ENCODE assay signal across 11 mouse cellular contexts in genomic region chr1:38848451-38849289, GRCm38 (mm10). TPM values are rescaled to one million over a fixed set of nuclear protein-coding genes. Genes with fewer than 3 reads are reported as not detected.
A peak's percentile ranks its signal among the peaks of the same experiment; 100 is the strongest.
DNase-seq lines count a peak whose midpoint lies in the region; ATAC-seq and TF ChIP-seq lines count a peak whose summit lies in the region.
"Had no signal": no experiment of that assay in that cellular context is flagged by ENCODE, and none has a peak within 500 bp of the region (broad histone marks: within the 10 kb centered on the region; RNA-seq: fewer than 3 reads in every experiment).

No protein-coding gene starts in this region.

- H3K36me3 ChIP-seq in neural tube, embryonic 11.5 days (ENCODE audit: control insufficient read depth, insufficient read depth, low read length) = no peaks in the 10 kb centered on the region
- H3K36me3 ChIP-seq in forebrain, postnatal 0 days (ENCODE audit: insufficient read depth) = no peaks in the 10 kb centered on the region
- H3K36me3 ChIP-seq in midbrain, embryonic 12.5 days = no peaks in the 10 kb centered on the region
- H3K36me3 ChIP-seq in kidney, embryonic 15.5 days = no peaks in the 10 kb centered on the region
- H3K36me3 ChIP-seq: heart, embryonic 12.5 days; limb, embryonic 15.5 days had no signal

- 0 out of 2 replicates have a peak, but pooled peaks cover 2% of the 10 kb centered on the region for H3K4me1 ChIP-seq in neural tube, embryonic 11.5 days (ENCODE audit: control insufficient read depth, insufficient read depth, low read length)
- peaks cover 13% of the 10 kb centered on the region; the same call in 1 of the 2 replicates for H3K4me1 ChIP-seq in forebrain, postnatal 0 days (ENCODE audit: insufficient read depth)
- H3K4me1 ChIP-seq in midbrain, embryonic 12.5 days = peaks cover 24% of the 10 kb centered on the region
- H3K4me1 ChIP-seq in kidney, embryonic 15.5 days = peaks cover 3% of the 10 kb centered on the region; the same call in 1 of the 2 replicates
- H3K4me1 ChIP-seq: heart, embryonic 12.5 days; limb, embryonic 15.5 days; megakaryocyte, embryonic 14.5 days had no signal

- WGBS in neural tube, embryonic 11.5 days = 50% methylated on average over 2 of the region's 2 CpGs
- 48% methylated on average over 2 of the region's 2 CpGs for WGBS in forebrain, postnatal 0 days
- WGBS in midbrain, embryonic 12.5 days = 34% methylated on average over 2 of the region's 2 CpGs
- WGBS in kidney, embryonic 15.5 days = 69% methylated on average over 2 of the region's 2 CpGs

- intact Hi-C loops in heart, postnatal 14 days (cut with DNase I) = no loop called here

- no peak overlapping the region for H3K27ac ChIP-seq in neural tube, embryonic 11.5 days (ENCODE audit: low read depth, low read length)
- peak overlapping the region; percentile 88 for H3K27ac ChIP-seq in forebrain, postnatal 0 days (ENCODE audit: low read depth, low read length)
- H3K27ac ChIP-seq in midbrain, embryonic 12.5 days (replicated peaks) = no peak overlapping the region
- no peak overlapping the region for H3K27ac ChIP-seq in kidney, embryonic 15.5 days
- H3K27ac ChIP-seq: limb, embryonic 15.5 days had no signal

- no peak overlapping the region for H3K4me3 ChIP-seq in neural tube, embryonic 11.5 days (ENCODE audit: low read depth, low read length)
- peak overlapping the region; percentile 32 for H3K4me3 ChIP-seq in forebrain, postnatal 0 days (ENCODE audit: low read depth, low read length)
- H3K4me3 ChIP-seq in midbrain, embryonic 12.5 days = no peak overlapping the region
- no peak overlapping the region for H3K4me3 ChIP-seq in kidney, embryonic 15.5 days (replicated peaks)
- H3K4me3 ChIP-seq: heart, embryonic 12.5 days; limb, embryonic 15.5 days; megakaryocyte, embryonic 14.5 days had no signal

- H3K9ac ChIP-seq in neural tube, embryonic 11.5 days (ENCODE audit: low read length) = no peak overlapping the region
- peak overlapping the region; percentile 54; the same call in 1 of the 2 replicates for H3K9ac ChIP-seq in forebrain, postnatal 0 days
- H3K9ac ChIP-seq in midbrain, embryonic 12.5 days (replicated peaks) = no peak overlapping the region
- no peak overlapping the region for H3K9ac ChIP-seq in kidney, embryonic 15.5 days
- H3K9ac ChIP-seq: heart, embryonic 12.5 days; limb, embryonic 15.5 days had no signal

- no peak for DNase-seq in neural tube, embryonic 11.5 days (ENCODE audit: low spot score)
- DNase-seq in neural tube, embryonic 10.5 days (ENCODE audit: extremely low spot score, low spot score) = no peak
- DNase-seq in forebrain, postnatal 0 days = peak; percentile 57
- peak; percentile 60 for DNase-seq in retina, postnatal 1 day
- no peak for DNase-seq in heart, postnatal 14 days
- DNase-seq in liver = no peak

- 0 out of 2 replicates have a peak, but pooled peaks have one; percentile 32 for ATAC-seq in neural tube, embryonic 11.5 days (ENCODE audit: insufficient read depth, low FRiP score, low TSS enrichment)
- peak; percentile 63 for ATAC-seq in forebrain, postnatal 0 days
- 0 out of 2 replicates have a peak, but pooled peaks have one; percentile 48 for ATAC-seq in midbrain, embryonic 12.5 days (ENCODE audit: low FRiP score, low read depth)
- ATAC-seq in kidney, embryonic 15.5 days (replicated peaks; ENCODE audit: low FRiP score) = no peak

- no peaks in the 10 kb centered on the region for H3K9me3 ChIP-seq in neural tube, embryonic 11.5 days (ENCODE audit: control insufficient read depth, low read length)
- no peaks in the 10 kb centered on the region for H3K9me3 ChIP-seq in forebrain, postnatal 0 days (ENCODE audit: low read length)
- H3K9me3 ChIP-seq in midbrain, embryonic 12.5 days = no peaks in the 10 kb centered on the region
- H3K9me3 ChIP-seq in kidney, embryonic 15.5 days (replicated peaks) = no peaks in the 10 kb centered on the region
- H3K9me3 ChIP-seq: heart, embryonic 12.5 days; limb, embryonic 15.5 days; megakaryocyte, embryonic 14.5 days had no signal

- TF ChIP-seq CTCF in forebrain, postnatal 0 days (IDR thresholded peaks at IDR 0.05; ENCODE audit: low read depth) = no peak

- H3K27me3 ChIP-seq in neural tube, embryonic 11.5 days (ENCODE audit: control insufficient read depth, insufficient read depth, low read length) = 0 out of 2 replicates have a peak, but pooled peaks cover 2% of the 10 kb centered on the region
- no peaks in the 10 kb centered on the region for H3K27me3 ChIP-seq in forebrain, postnatal 0 days (ENCODE audit: insufficient read depth, low read length)
- peaks cover 14% of the 10 kb centered on the region; the same call in 1 of the 2 replicates for H3K27me3 ChIP-seq in midbrain, embryonic 12.5 days
- H3K27me3 ChIP-seq in kidney, embryonic 15.5 days = no peaks in the 10 kb centered on the region
- H3K27me3 ChIP-seq: limb, embryonic 15.5 days had no signal

- H3K4me2 ChIP-seq in neural tube, embryonic 11.5 days (ENCODE audit: low read depth) = no peak overlapping the region
- H3K4me2 ChIP-seq in forebrain, postnatal 0 days (ENCODE audit: low read depth) = peak overlapping the region; percentile 47
- no peak overlapping the region for H3K4me2 ChIP-seq in midbrain, embryonic 12.5 days (replicated peaks)
- no peak overlapping the region for H3K4me2 ChIP-seq in kidney, embryonic 15.5 days
- H3K4me2 ChIP-seq: heart, embryonic 12.5 days; limb, embryonic 15.5 days had no signal

RNA-seq across cellular contexts. Expression of gene Lonrf2, which starts 12.2 kb away (rescaled TPM):
- 4.8 and 5.4 TPM in 2 replicates for polyA plus RNA-seq in neural tube, embryonic 11.5 days (2014; fragmentation: Nextera tagmentation; extraction: Ambion mirVana)
- total RNA-seq in forebrain, postnatal 0 days (2014; rRNA removed) = 103 and 143 TPM in 2 replicates
- 13.8 and 21.9 TPM in 2 replicates for polyA plus RNA-seq in forebrain, postnatal 0 days (2015; fragmentation: Nextera tagmentation; extraction: Ambion mirVana)
- polyA plus RNA-seq in midbrain, embryonic 12.5 days (2016; fragmentation: Nextera tagmentation; extraction: Ambion mirVana) = 5.2 and 7.5 TPM in 2 replicates
- 1.3 and 1.7 TPM in 2 replicates for polyA plus RNA-seq in kidney, embryonic 15.5 days (2015; fragmentation: Nextera tagmentation; extraction: Ambion mirVana)
- 1 to 10 TPM; 2.5 to 3.3 TPM for total RNA-seq in heart, postnatal 14 days (2021)

RNA-seq across cellular contexts. Expression of gene Chst10, which starts 49.3 kb away (rescaled TPM):
- polyA plus RNA-seq in neural tube, embryonic 11.5 days (2014; fragmentation: Nextera tagmentation; extraction: Ambion mirVana) = 23.7 and 25.3 TPM in 2 replicates
- total RNA-seq in forebrain, postnatal 0 days (2014; rRNA removed) = 79.3 and 85.2 TPM in 2 replicates
- 60.1 and 71.7 TPM in 2 replicates for polyA plus RNA-seq in forebrain, postnatal 0 days (2015; fragmentation: Nextera tagmentation; extraction: Ambion mirVana)
- polyA plus RNA-seq in midbrain, embryonic 12.5 days (2016; fragmentation: Nextera tagmentation; extraction: Ambion mirVana) = 27.3 and 32.1 TPM in 2 replicates
- 4.1 and 4.8 TPM in 2 replicates for polyA plus RNA-seq in kidney, embryonic 15.5 days (2015; fragmentation: Nextera tagmentation; extraction: Ambion mirVana)
- under 1 TPM; 0.24 to 0.68 TPM for total RNA-seq in heart, postnatal 14 days (2021)

Comparison
In these comparisons a context has a peak if more than half of its experiments do, and no peak if none do; other contexts are left out.
1. DNase-seq: peak in forebrain, postnatal 0 days (single experiment) and retina, postnatal 1 day (single experiment); none in neural tube, embryonic 11.5 days (single experiment), neural tube, embryonic 10.5 days (single experiment), heart, postnatal 14 days (0 of 2) and liver (single experiment).